Mouse (Mus musculus) heart, embryonic 14.5 days (tissue): ENCODE measurements around the gene Stard13. TPM values are rescaled to one million over a fixed set of nuclear protein-coding genes. Genes with fewer than 3 reads are reported as not detected.

Experiments used
- polyA plus RNA-seq: library from polyadenylated mRNA; unstranded; fragments of >200 nt; fragmentation: Nextera tagmentation; extraction: Ambion mirVana; gene quantifications from 2 replicates; pipeline ENCODE4 v1.2.1, GENCODE M21; 2014

Stard13 gene
- polyA plus RNA-seq, 1 experiment from 2014 or later: 3.4 TPM

Other genes starting within 250 kb of the Stard13 start
- gene Gm42906, start 194.3 kb upstream of the Stard13 start, polyA plus RNA-seq: 0.74 TPM in 1 of 2 replicates, not detected in the other